Mouse (Mus musculus) ovary, postnatal 10 days (tissue): ENCODE data around the gene Fdxacb1.
A peak's percentile ranks its signal among the peaks of the same experiment; 100 is the strongest.

Experiments used
- DNase-seq: peaks from one replicate; pipeline ENCODE4 v3.0.0; 2022; ENCODE audit warnings: low spot score

The Fdxacb1 gene

DNA sequence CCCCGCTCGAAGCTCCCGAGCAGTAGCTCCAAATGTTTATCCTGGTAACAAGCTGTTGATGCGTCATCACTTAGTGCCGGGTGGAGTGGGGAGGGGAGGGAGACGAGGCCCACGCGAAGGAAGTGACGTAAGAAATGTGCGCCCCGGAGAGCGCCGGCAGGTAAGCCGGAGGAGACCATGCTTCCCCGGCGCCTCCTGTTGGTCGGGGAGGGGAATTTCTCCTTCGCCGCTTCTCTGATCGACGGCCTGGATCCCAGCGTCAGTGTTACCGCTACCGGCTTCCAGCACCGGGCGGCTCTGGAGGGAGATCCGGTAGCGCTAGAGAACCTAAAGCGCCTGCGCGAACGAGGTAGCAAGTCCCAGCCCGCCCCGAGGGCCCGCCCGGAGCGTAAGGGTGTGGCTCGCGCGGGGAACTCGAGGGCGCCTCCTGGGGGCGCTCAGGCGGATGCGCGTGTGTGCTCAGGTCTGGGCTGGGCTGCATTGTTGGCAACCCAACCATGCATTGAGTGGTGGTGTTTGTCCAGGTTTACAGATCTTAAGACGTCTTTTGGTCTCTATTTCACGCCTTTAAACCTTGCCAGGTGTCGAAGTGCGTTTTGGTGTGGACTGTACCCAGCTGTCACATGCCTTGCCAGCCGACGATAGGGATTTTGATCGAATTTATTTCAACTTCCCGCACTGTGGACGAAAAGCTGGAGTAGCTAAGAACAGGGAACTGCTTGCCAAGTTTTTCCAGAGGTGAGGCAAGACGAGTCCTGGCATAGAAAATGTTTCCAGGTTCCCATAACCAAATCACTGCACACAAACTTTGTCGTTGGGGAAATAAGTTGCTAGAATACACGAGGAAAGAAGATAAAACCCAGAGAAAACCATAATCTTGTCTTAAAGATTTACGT, at the start of gene Fdxacb1:
Gene Fdxacb1 (plus strand): TSS at position 130 of the 896 bp plus-strand sequence.
- DNase-seq: peak; percentile 88

DNA sequence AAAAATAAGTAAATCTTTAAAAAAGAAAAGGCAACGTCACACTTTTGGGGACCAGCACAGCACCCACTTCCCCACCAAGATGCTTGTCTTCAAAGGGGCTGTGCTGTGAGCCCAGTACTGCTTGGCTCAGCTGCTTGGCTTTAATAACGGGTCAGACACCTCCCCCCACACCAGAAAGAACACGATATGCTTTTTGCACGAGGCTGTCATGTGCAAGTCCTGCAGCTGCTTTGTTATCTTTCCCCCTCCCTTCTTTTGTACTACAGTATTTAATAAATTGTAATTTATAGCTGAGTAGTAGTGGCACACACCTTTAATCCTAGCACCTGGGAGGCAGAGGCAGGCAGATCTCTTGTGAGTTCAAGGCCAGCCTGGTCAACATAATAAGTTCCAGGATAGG, 49.2 kb upstream of the Fdxacb1 start:
- DNase-seq: no peak

DNA sequence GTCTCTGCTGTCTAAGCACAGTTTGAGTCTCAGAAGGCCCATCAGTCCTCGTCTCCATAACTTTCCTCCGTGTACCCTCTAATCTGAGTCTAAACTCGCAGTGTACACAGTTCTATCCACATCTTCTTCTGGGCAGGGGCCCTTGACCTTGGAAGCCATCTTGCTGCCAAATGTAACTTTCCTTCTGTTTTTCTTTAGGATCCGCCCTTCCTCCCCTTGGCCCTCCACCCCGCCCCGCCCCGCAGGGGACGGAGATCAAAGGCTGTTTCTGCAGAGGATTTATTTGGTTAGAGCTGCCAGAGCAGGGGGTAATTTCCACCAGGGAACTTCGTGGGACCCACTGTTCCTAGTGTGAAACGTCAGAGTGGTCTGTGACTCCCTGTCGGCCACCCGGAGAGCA, 47.0 kb upstream of the Fdxacb1 start:
- DNase-seq: no peak

DNA sequence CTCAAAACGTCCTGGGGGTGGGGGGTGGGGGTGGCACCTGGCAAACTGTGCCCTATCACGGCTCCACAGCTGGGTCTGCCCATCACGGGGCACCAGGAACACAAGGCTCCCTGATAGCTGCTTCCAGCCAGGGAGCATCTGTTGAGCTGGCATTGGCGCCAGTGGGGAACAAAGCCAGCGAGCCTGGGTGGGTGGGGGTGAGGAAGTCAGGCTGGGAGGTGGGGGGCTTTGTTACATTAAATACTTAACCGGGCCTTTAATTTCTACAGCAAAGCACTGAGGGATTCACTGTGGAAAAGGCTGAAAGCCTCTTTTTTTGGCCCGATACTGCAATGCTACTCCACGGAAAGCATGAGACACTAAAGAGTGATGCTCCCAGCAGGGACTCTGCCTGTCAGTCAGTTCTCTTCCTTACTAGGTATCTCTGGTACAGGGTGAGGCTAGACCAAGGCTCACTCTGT, 45.6 kb upstream of the Fdxacb1 start:
- no peak for DNase-seq

- DNase-seq: peak; percentile 52
These were observed 44.6 kb upstream of the Fdxacb1 start for GRCm38 (mm10) chr9:50723406-50723805.

DNA sequence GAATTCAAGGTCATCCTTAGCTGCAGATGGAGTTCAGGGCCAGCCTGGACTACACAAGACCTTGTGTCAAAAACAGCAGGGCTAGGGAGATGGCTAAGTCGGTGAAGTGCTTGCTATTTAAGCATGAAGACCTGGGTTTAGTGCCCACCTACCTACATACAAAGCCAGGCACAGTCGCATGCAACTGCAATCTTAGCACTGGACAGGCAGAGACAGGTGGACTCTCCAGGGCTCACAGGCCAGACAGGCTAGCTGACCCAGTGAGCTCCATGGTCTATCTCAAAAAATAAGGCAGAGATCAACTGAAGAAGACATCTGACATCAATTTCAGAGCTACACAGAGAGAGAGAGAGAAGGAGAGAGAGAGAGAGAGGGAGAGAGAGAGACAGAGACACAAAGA, 43.9 kb upstream of the Fdxacb1 start:
- DNase-seq: no peak

DNA sequence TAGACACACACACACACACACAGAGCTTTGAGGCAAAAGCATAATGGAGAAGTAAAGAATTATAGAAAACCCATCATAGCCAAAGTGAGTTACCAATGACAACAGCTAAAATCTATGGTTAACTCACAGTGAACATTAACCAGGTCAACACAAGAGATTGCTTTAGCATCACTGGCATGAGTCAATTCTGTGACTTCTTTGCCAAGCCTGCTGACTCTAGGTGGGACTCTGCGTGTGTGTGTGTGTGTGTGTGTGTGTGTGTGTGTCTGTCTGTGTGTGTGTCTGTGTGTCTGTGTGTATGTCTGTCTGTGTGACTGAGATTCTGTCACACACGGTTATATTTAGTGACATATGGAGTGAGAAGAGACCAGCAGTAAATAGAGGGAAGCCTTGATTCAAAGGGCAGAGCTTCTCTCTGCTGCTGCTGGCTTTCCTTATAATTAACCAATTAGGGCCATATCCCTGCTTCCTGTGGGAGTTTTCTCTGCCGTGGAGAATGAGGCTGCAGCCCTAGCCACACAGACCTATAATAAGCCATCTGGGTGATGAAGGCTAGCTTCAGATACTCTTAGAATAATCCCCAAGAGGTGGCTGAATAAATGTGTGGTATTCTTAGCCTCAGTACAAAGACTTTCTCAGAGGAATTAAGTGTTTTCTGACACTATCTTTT, 43.2 kb upstream of the Fdxacb1 start:
- no peak for DNase-seq

- DNase-seq: no peak
These were observed 42.0 kb upstream of the Fdxacb1 start for GRCm38 (mm10) chr9:50725921-50726590.

DNA sequence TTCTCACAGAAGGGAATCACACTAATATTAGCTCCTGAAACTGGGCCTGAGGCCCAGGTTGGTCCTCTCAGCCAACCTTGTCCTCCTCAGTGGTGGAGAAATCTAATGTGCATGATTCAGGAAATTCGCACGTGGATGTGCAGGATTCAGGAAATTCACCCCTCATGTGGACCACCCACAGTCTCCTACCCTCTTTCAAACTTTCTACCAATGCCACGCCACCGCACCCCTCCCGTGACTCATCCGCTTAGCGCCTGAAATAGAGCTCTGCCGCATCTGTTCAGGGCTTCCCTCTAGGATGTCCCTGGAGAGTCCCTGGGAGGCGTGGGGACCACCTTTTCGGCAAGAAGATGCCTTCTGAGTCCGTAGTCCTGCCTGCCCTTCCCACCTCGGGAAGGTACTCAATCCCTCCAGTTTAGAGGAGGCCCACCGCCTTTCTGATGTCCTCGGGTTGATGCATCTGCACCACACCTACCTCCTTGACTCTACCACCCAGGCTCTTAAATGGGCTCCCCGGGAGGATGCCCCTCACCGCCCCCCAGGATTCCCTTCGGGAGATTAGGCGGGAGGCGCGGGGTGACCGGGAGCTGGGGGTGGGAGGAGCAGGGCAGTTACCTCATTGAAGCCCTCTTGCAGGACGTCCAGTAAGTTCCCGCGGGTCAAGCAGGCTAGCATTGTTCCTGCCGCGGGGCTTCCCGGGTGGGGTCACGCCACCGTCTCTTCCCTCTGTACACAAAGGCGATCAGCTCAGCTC, 40.7 kb upstream of the Fdxacb1 start:
- no peak for DNase-seq

DNA sequence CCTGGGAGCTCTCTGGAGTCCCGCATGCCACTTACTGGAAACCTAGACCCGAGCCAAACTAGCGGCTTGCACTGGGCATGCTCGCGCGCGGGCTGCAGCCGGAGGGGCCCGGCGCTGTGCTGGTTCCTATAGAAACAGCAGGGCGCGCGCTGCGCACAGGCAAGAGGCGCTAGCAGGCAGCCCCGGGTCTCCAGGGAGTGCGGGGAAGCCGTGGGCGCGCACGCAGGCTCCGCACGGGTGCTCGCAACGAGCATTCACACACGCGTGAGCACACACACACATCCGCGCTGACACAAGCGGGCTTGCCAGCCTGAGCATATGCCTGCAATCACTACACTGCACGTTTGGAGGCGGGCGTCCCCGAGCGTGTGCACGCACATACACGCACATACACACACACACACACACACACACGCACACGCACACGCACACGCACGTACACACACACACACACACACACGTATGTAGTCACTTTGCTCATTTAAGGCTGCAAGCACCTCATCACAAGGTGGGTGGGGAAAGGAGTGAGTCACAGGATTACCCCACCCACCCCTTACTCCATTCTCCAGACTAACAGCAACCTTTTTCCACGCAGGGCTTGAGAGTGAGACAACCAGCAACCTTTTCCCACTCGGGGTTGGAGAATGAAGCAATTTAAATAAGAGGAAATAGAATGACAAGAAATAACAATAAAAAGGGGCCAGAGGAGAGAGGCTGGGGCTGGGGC, 39.9 kb upstream of the Fdxacb1 start:
- DNase-seq: no peak

DNA sequence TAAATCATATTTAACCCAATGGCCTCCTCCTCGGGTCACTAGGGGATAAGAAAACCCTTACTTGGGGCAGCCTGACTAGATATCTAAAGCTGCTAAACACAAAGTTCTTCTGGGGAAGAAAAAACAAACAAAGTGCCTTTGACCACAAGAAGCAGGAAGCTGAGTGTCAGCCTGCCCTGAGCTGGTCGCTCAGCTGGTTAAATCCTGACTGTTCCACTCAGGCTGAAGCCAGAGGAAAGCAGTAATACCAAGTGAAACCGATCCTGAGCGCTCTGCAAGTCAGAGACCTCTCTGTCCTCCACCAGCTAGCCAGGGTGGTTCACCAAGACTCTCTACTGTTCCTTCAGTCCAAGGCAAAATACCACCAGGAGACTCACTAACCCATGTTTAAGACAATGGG, 38.4 kb upstream of the Fdxacb1 start:
- no peak for DNase-seq

GRCm38 (mm10) chr9:50732560-50732959, 35.5 kb upstream of the Fdxacb1 start:
- no peak for DNase-seq

DNA sequence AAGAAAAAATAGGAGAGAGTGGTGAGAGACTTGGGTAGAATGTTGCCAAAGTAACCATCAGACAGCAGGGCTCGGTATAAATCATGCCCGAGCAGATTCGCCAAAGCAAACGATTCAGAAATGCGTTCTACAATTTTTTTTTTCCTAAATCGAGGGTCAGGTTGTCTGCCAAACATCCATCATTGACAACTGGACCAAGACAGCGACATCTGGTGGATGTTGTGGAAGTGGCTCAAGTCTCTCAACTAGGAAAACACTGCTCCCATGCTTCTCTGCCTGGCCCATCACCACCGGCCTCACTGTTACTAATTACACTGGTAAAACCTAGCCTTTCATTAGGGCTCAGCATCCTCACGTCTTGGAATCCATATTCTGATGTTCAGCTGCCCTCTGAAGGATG, 33.0 kb upstream of the Fdxacb1 start:
- DNase-seq: no peak

DNA sequence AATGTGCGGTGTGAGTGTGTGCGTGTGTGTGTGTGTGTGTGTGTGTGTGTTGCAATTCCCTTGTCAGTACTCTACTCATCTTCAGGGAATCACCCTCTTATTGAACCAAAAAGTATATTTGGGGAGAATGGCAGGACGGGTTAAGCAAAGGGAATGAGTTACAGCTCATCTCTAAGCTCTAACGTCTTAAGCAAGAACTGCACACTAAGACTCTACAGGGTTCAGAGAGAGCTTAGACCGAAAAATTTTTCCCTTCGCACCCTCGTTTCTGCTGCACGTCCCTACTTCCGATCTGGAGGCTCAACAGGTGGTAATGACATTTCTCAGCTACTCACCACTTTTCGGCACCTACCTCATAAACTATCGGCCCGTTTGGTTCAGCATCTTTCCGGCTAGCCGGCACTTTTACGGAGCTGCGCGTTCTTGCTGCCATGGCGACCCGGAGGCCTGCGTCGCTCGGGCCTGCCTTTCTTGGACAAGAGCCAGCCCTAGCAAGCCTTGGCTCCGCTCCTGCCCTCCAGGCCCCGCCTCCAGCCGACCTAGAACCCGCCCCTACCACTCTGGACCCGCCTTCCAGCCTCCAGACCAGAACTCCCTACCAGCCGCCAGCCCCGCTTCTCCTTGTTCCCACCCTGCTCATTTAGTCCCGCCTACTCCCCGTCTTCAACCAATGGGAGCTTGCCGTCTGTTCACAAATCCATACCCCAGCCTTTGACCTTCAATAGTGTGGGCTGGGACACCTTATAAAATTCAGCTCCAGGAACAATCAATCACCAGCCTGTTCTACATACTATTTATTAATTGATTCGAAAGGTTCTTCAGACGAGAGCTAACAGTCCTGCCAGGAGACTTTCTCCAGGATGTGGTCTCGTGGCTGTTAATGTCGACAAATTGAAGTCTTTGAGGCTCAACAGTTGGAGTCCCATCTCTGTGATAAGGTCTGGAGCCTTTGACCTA, 28.8 kb upstream of the Fdxacb1 start, which contains the start of gene Dixdc1:
Gene Dixdc1 (minus strand): TSS at position 604 of the 957 bp plus-strand sequence.
- DNase-seq: peak; percentile 79

GRCm38 (mm10) chr9:50740867-50741784, 26.9 kb upstream of the Fdxacb1 start:
- no peak for DNase-seq

DNA sequence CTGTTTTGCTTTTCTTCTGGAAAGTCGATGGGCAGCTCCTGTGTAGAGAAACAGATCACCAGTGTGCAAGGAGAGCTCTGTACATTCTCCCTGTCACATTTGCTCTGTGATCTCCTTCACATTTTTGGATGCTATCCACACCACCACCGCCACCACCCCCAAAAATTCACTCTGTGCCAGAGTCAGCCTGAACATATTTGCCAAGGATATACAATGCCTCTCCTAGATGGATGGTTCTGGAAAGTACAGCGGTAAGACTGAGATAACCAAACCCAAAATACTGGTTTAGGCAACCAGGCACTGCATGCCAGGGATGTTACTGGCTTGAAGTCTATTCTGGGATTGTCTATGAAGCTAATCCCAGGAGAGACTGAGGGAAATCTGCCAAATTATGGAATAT, 25.8 kb upstream of the Fdxacb1 start:
- no peak for DNase-seq

- DNase-seq: no peak
These were observed 25.3 kb upstream of the Fdxacb1 start for GRCm38 (mm10) chr9:50742744-50743143.

GRCm38 (mm10) chr9:50745806-50746205, 22.2 kb upstream of the Fdxacb1 start:
- DNase-seq: no peak

GRCm38 (mm10) chr9:50746214-50746677, 21.8 kb upstream of the Fdxacb1 start, which contains the start of gene 2310030G06Rik:
Gene 2310030G06Rik, minus strand, starts transcription at chr9:50746536.
- no peak for DNase-seq
